Mouse (Mus musculus) forebrain, postnatal 0 days (tissue): Measurements from ENCODE around the gene Sgca. TPM values are rescaled to one million over a fixed set of nuclear protein-coding genes. Genes with fewer than 3 reads are reported as not detected.

Experiments used
- ATAC-seq: fragments of 200-750 bp; cut with Nextera tagmentation; 2 replicates; pipeline ENCODE4 v1.8.0; 2017; ENCODE audit warnings: mild to moderate bottlenecking, moderate library complexity
- DNase-seq: peaks from one replicate; pipeline ENCODE4 v3.0.0-alpha.2; 2015
- H3K27ac ChIP-seq: fragments of 300-500 bp; sonication (generic); 2 replicates; pipeline ENCODE4 v1.5.1; 2014; ENCODE audit warnings: low read depth, mild to moderate bottlenecking, antibody characterized with exemption, low read length, moderate library complexity, mixed read lengths
- H3K27me3 ChIP-seq: fragments of 300-500 bp; sonication (generic); 2 replicates; pipeline ENCODE4 v1.6.1; 2014; ENCODE audit warnings: mild to moderate bottlenecking, low read length, mixed read lengths; ENCODE audit not compliant: insufficient read depth
- H3K36me3 ChIP-seq: fragments of 300-500 bp; sonication (generic); 2 replicates; pipeline ENCODE4 v1.6.1; 2014; ENCODE audit warnings: mild to moderate bottlenecking, moderate library complexity; ENCODE audit not compliant: insufficient read depth
- H3K4me1 ChIP-seq: fragments of 300-500 bp; sonication (generic); 2 replicates; pipeline ENCODE4 v1.6.1; 2014; ENCODE audit warnings: antibody characterized with exemption; ENCODE audit not compliant: insufficient read depth
- H3K4me2 ChIP-seq: fragments of 300-500 bp; sonication (generic); 2 replicates; pipeline ENCODE4 v1.6.1; 2014; ENCODE audit warnings: low read depth, mild to moderate bottlenecking, moderate library complexity
- H3K4me3 ChIP-seq: fragments of 300-500 bp; sonication (generic); 2 replicates; pipeline ENCODE4 v1.5.1; 2014; ENCODE audit warnings: low read depth, low read length, mixed read lengths
- H3K9ac ChIP-seq: fragments of 300-500 bp; sonication (generic); 2 replicates; pipeline ENCODE4 v1.6.1; 2014; ENCODE audit warnings: mild to moderate bottlenecking
- H3K9me3 ChIP-seq: fragments of 300-500 bp; sonication (generic); 2 replicates; pipeline ENCODE4 v1.6.1; 2016; ENCODE audit warnings: low read length
- CTCF ChIP-seq: sonication (generic); IDR thresholded peaks from 2 replicates; pipeline ENCODE4 v1.5.1; 2016; ENCODE audit warnings: antibody characterized with exemption, control low read depth, low read depth
- WGBS: fragments of 180-500 bp; shearing (Covaris S2); extraction: QIAGEN DNeasy Blood & Tissue Kit; methylation state at CpG from one replicate; pipeline ENCODE4 v1.1.7; 2014; 5-methylcytosine and 5-hydroxymethylcytosine counted together
- polyA plus RNA-seq: library from polyadenylated mRNA; unstranded; fragments of >200 nt; fragmentation: Nextera tagmentation; extraction: Ambion mirVana; gene quantifications from 2 replicates; pipeline ENCODE4 v1.2.1, GENCODE M21; 2015
- total RNA-seq: library from RNA; depleted of rRNA; stranded (reverse); fragments of >200 nt; gene quantifications from 2 replicates; pipeline ENCODE4 v1.2.3, GENCODE M21; 2014

The Sgca gene
- total and polyA plus RNA-seq, 2 experiments from 2014 or later: 0.13 TPM; not detected in 1

- Histone ChIP-seq H3K27ac (no peak overlapping the region), H3K4me3 (no peak overlapping the region), H3K36me3 (peaks cover 71% of the 10 kb centered on the region), H3K27me3 (no peaks in the 10 kb centered on the region), H3K9ac (no peak overlapping the region), H3K9me3 (no peaks in the 10 kb centered on the region), H3K4me1 (peaks cover 13% of the 10 kb centered on the region), H3K4me2 (no peak overlapping the region)
- DNase-seq (no peak), ATAC-seq (no peak)
- WGBS: 92% methylated on average over 8 of the region's 8 CpGs
- no peak for TF ChIP-seq CTCF
These were observed 26.6 kb upstream of the Sgca start for GRCm38 (mm10) chr11:95002705-95003104.

GRCm38 (mm10) chr11:95001584-95002347, 25.6 kb upstream of the Sgca start:
- WGBS: 87% methylated on average over 21 of the region's 21 CpGs
- Histone ChIP-seq H3K4me1 (peaks cover 8% of the 10 kb centered on the region; the same call in 1 of the 2 replicates), H3K9ac (no peak overlapping the region)

GRCm38 (mm10) chr11:95001058-95001457, 24.9 kb upstream of the Sgca start:
- H3K4me1 ChIP-seq: 0 out of 2 replicates have a peak, but pooled peaks cover 1% of the 10 kb centered on the region
- H3K4me3 ChIP-seq: no peak overlapping the region
- peak overlapping the region; percentile 66 for H3K27ac ChIP-seq
- H3K36me3 ChIP-seq: peaks cover 85% of the 10 kb centered on the region
- DNase-seq (peak; percentile 84), ATAC-seq (peak; percentile 67; the same call in 1 of the 2 replicates)
- no peaks in the 10 kb centered on the region for H3K27me3 ChIP-seq
- under 1% methylated on average over 8 of the region's 8 CpGs for WGBS
- H3K9me3 ChIP-seq: no peaks in the 10 kb centered on the region
- peak; percentile 94 for TF ChIP-seq CTCF
- H3K9ac ChIP-seq: peak overlapping the region; percentile 3; the same call in 1 of the 2 replicates
- H3K4me2 ChIP-seq: no peak overlapping the region

More at GRCm38 (mm10) chr11:95001584-95002347, 25.6 kb upstream of the Sgca start:
- ATAC-seq: no peak
- H3K4me3 ChIP-seq: no peak overlapping the region
- TF ChIP-seq CTCF: no peak
- no peaks in the 10 kb centered on the region for H3K27me3 ChIP-seq
- no peak overlapping the region for H3K4me2 ChIP-seq
- peaks cover 81% of the 10 kb centered on the region for H3K36me3 ChIP-seq
- H3K9me3 ChIP-seq: no peaks in the 10 kb centered on the region
- H3K27ac ChIP-seq: no peak overlapping the region
- no peak for DNase-seq

GRCm38 (mm10) chr11:95000548-95000947, 24.4 kb upstream of the Sgca start:
- Histone ChIP-seq H3K27ac (peak overlapping the region; percentile 66), H3K36me3 (peaks cover 81% of the 10 kb centered on the region)
- ATAC-seq: no peak

GRCm38 (mm10) chr11:95000128-95000527, 24.0 kb upstream of the Sgca start:
- no peak for TF ChIP-seq CTCF
- ATAC-seq (no peak), DNase-seq (no peak)
- Histone ChIP-seq H3K36me3 (peaks cover 77% of the 10 kb centered on the region), H3K4me3 (no peak overlapping the region), H3K27ac (0 out of 2 replicates have a peak overlapping the region, but pooled peaks have one; percentile 66), H3K27me3 (no peaks in the 10 kb centered on the region), H3K4me2 (no peak overlapping the region), H3K9me3 (no peaks in the 10 kb centered on the region), H3K4me1 (peaks cover 5% of the 10 kb centered on the region), H3K9ac (no peak overlapping the region)
- WGBS: 78% methylated on average over 8 of the region's 8 CpGs

More at GRCm38 (mm10) chr11:95000548-95000947, 24.4 kb upstream of the Sgca start:
- Histone ChIP-seq H3K4me3 (no peak overlapping the region), H3K27me3 (no peaks in the 10 kb centered on the region), H3K9ac (peak overlapping the region; percentile 3; the same call in 1 of the 2 replicates), H3K4me2 (no peak overlapping the region), H3K4me1 (peaks cover 1% of the 10 kb centered on the region), H3K9me3 (no peaks in the 10 kb centered on the region)
- DNase-seq: no peak
- TF ChIP-seq CTCF: no peak
- 48% methylated on average over 4 of the region's 4 CpGs for WGBS

- no peaks in the 10 kb centered on the region for H3K27me3 ChIP-seq
- peaks cover 25% of the 10 kb centered on the region for H3K4me1 ChIP-seq
- DNase-seq (no peak), ATAC-seq (peak; percentile 23; the same call in 1 of the 2 replicates)
- peaks cover 57% of the 10 kb centered on the region for H3K36me3 ChIP-seq
- 55% methylated on average over 16 of the region's 16 CpGs for WGBS
- H3K9ac ChIP-seq: no peak overlapping the region
- 0 out of 2 replicates have a peak overlapping the region, but pooled peaks have one; percentile 15 for H3K27ac ChIP-seq
- H3K9me3 ChIP-seq: no peaks in the 10 kb centered on the region
- TF ChIP-seq CTCF: no peak
- H3K4me2 ChIP-seq: no peak overlapping the region
- H3K4me3 ChIP-seq: no peak overlapping the region
These were observed 22.0 kb upstream of the Sgca start for GRCm38 (mm10) chr11:94998041-94998531.

- no peak for ATAC-seq
- WGBS: 61% methylated on average over 5 of the region's 5 CpGs
- H3K36me3 ChIP-seq: peaks cover 52% of the 10 kb centered on the region
- H3K27ac ChIP-seq: no peak overlapping the region
- no peak overlapping the region for H3K9ac ChIP-seq
- no peaks in the 10 kb centered on the region for H3K9me3 ChIP-seq
- peaks cover 25% of the 10 kb centered on the region for H3K4me1 ChIP-seq
- no peak for DNase-seq
- H3K4me2 ChIP-seq: no peak overlapping the region
- H3K4me3 ChIP-seq: no peak overlapping the region
- no peak for TF ChIP-seq CTCF
- H3K27me3 ChIP-seq: no peaks in the 10 kb centered on the region
These were observed 21.5 kb upstream of the Sgca start for GRCm38 (mm10) chr11:94997596-94997995.
